Mouse (Mus musculus): Measurements from ENCODE around the gene Nrxn2. TPM values are rescaled to one million over a fixed set of nuclear protein-coding genes. Genes with fewer than 3 reads are reported as not detected.

Gene Nrxn2
- total and polyA plus RNA-seq, 3 experiments = 0.20 to 0.71 (median 0.30) TPM

- no peaks in the 10 kb centered on the region for H3K9me3 ChIP-seq (replicated peaks; ENCODE audit: low read length)
- TF ChIP-seq ZMIZ1 (IDR thresholded peaks at IDR 0.05; ENCODE audit: low read depth, low read length) = no peak
- TF ChIP-seq POLR2A (IDR thresholded peaks at IDR 0.05; ENCODE audit: low read depth, low read length) = 0 out of 2 replicates have a peak, but pooled peaks have one; percentile 0
- H3K9ac ChIP-seq (ENCODE audit: insufficient read depth, low read depth) = no peak overlapping the region
- peaks cover 39% of the 10 kb centered on the region for H3K79me2 ChIP-seq (replicated peaks; ENCODE audit: control insufficient read depth, extremely low read depth, insufficient read depth, poor library complexity, severe bottlenecking)
- no peaks in the 10 kb centered on the region for H3K27me3 ChIP-seq (replicated peaks)
- peaks cover 4 to 71% of the 10 kb centered on the region in 2 experiments; a peak in 3 of 4 replicates for H3K4me1 ChIP-seq (ENCODE audit: control insufficient read depth in 1 of 2, insufficient read depth in 2 of 2)
- no peak for DNase-seq (ENCODE audit: extremely low read depth)
- H3K36me3 ChIP-seq (replicated peaks in 1 of 2; ENCODE audit: control insufficient read depth in 1 of 2, insufficient read depth in 1 of 2, low read length in 1 of 2) = peaks cover 89 to 98% of the 10 kb centered on the region in 2 experiments
- no peak overlapping the region for H3K4me3 ChIP-seq (replicated peaks in 1 of 3; ENCODE audit: low read depth in 2 of 3, low read length in 2 of 3, poor library complexity in 1 of 3)
- H3K27ac ChIP-seq (ENCODE audit: insufficient read depth, low read depth) = no peak overlapping the region
- dilution Hi-C loops (cut with MboI; ENCODE audit: extremely low pct_ligation_motif_present, extremely low pct_unique_long_range_greater_than_20kb, low sequenced_read_pairs) = no loop called here
- H3K4me2 ChIP-seq (ENCODE audit: insufficient read depth, low read depth, poor library complexity, severe bottlenecking) = no peak overlapping the region
- in situ Hi-C loops (cut with MboI; ENCODE audit: low pct_ligation_motif_present, low pct_unique_long_range_greater_than_20kb, low sequenced_read_pairs) = no loop called here
Measured at GRCm38 (mm10) chr19:6372433-6372832, 46.1 kb upstream of the Nrxn2 start.

GRCm38 (mm10) chr19:6373539-6374400 is 44.8 kb upstream of the Nrxn2 start:
- DNase-seq (ENCODE audit: extremely low read depth) = peak; percentile 70
- Histone ChIP-seq H3K9me3 (replicated peaks; ENCODE audit: low read length) (no peaks in the 10 kb centered on the region), H3K4me3 (replicated peaks in 1 of 3; ENCODE audit: low read depth in 2 of 3, low read length in 2 of 3, poor library complexity in 1 of 3) (no peak overlapping the region), H3K27me3 (replicated peaks) (no peaks in the 10 kb centered on the region), H3K4me2 (ENCODE audit: insufficient read depth, low read depth, poor library complexity, severe bottlenecking) (no peak overlapping the region), H3K9ac (ENCODE audit: insufficient read depth, low read depth) (no peak overlapping the region), H3K79me2 (replicated peaks; ENCODE audit: control insufficient read depth, extremely low read depth, insufficient read depth, poor library complexity, severe bottlenecking) (peaks cover 26% of the 10 kb centered on the region), H3K36me3 (replicated peaks in 1 of 2; ENCODE audit: control insufficient read depth in 1 of 2, insufficient read depth in 1 of 2, low read length in 1 of 2) (peaks cover 90 to 98% of the 10 kb centered on the region in 2 experiments), H3K27ac (ENCODE audit: insufficient read depth, low read depth) (0 out of 2 replicates have a peak overlapping the region, but pooled peaks have one; percentile 25), H3K4me1 (ENCODE audit: control insufficient read depth in 1 of 2, insufficient read depth in 2 of 2) (peaks cover 4 to 70% of the 10 kb centered on the region in 2 experiments; a peak in 3 of 4 replicates)
- no peak for TF ChIP-seq GABPA (IDR thresholded peaks at IDR 0.05; ENCODE audit: insufficient replicate concordance, low read depth, low read length)
- no peak for TF ChIP-seq USF1 (IDR thresholded peaks at IDR 0.05; ENCODE audit: low read depth, low read length)
- TF ChIP-seq TCF12 (IDR thresholded peaks at IDR 0.05; ENCODE audit: low read depth, low read length) = no peak
- peak; percentile 59 to 63; a peak in 3 of 4 replicates for TF ChIP-seq CTCF (conservative IDR thresholded peaks at IDR 0.05 in 1 of 2, IDR thresholded peaks at IDR 0.05 in 1 of 2; ENCODE audit: low read depth in 2 of 2, low read length in 2 of 2)
- dilution Hi-C loops (cut with MboI; ENCODE audit: extremely low pct_ligation_motif_present, extremely low pct_unique_long_range_greater_than_20kb, low sequenced_read_pairs) (no loop called here), in situ Hi-C loops (cut with MboI; ENCODE audit: low pct_ligation_motif_present, low pct_unique_long_range_greater_than_20kb, low sequenced_read_pairs) (no loop called here)

GRCm38 (mm10) chr19:6374571-6374970 is 44.0 kb upstream of the Nrxn2 start:
- peaks cover 19% of the 10 kb centered on the region for H3K79me2 ChIP-seq (replicated peaks; ENCODE audit: control insufficient read depth, extremely low read depth, insufficient read depth, poor library complexity, severe bottlenecking)
- H3K4me1 ChIP-seq (ENCODE audit: control insufficient read depth in 1 of 2, insufficient read depth in 2 of 2) = peaks cover 4 to 63% of the 10 kb centered on the region in 2 experiments; a peak in 3 of 4 replicates
- no peak overlapping the region for H3K4me3 ChIP-seq (replicated peaks in 1 of 3; ENCODE audit: low read depth in 2 of 3, low read length in 2 of 3, poor library complexity in 1 of 3)
- dilution Hi-C loops (cut with MboI; ENCODE audit: extremely low pct_ligation_motif_present, extremely low pct_unique_long_range_greater_than_20kb, low sequenced_read_pairs) = no loop called here
- H3K9ac ChIP-seq (ENCODE audit: insufficient read depth, low read depth) = no peak overlapping the region
- H3K27me3 ChIP-seq (replicated peaks) = no peaks in the 10 kb centered on the region
- H3K36me3 ChIP-seq (replicated peaks in 1 of 2; ENCODE audit: control insufficient read depth in 1 of 2, insufficient read depth in 1 of 2, low read length in 1 of 2) = peaks cover 90 to 98% of the 10 kb centered on the region in 2 experiments
- H3K9me3 ChIP-seq (replicated peaks; ENCODE audit: low read length) = no peaks in the 10 kb centered on the region
- no peak overlapping the region for H3K4me2 ChIP-seq (ENCODE audit: insufficient read depth, low read depth, poor library complexity, severe bottlenecking)
- no peak for DNase-seq (ENCODE audit: extremely low read depth)
- in situ Hi-C loops (cut with MboI; ENCODE audit: low pct_ligation_motif_present, low pct_unique_long_range_greater_than_20kb, low sequenced_read_pairs) = no loop called here
- H3K27ac ChIP-seq (ENCODE audit: insufficient read depth, low read depth) = no peak overlapping the region
- TF ChIP-seq ETS1 (conservative IDR thresholded peaks at IDR 0.05; ENCODE audit: low read depth, low read length) = no peak
- no peak for TF ChIP-seq ZKSCAN1 (IDR thresholded peaks at IDR 0.05; ENCODE audit: borderline replicate concordance, low read depth, low read length)
- no peak for TF ChIP-seq CTCF (conservative IDR thresholded peaks at IDR 0.05 in 1 of 2, IDR thresholded peaks at IDR 0.05 in 1 of 2; ENCODE audit: low read depth in 2 of 2, low read length in 2 of 2)

Measured in CH12.LX (cell line).